Mouse (Mus musculus) hematopoietic stem cell, adult 5-6 weeks (primary cell): ENCODE data around the gene Lrrk1. TPM values are rescaled to one million over a fixed set of nuclear protein-coding genes. Genes with fewer than 3 reads are reported as not detected.

Experiments
- ATAC-seq, 2 experiments: fragments of 125-278 bp in 1 of 2; replicated peaks in 1 of 2; 2 replicates each; pipeline ENCODE4 v1.8.0; 2016 to 2017; ENCODE audit warnings: inconsistent platforms in 2 of 2, mild to moderate bottlenecking in 2 of 2, moderate number of reproducible peaks in 2 of 2, low read depth in 1 of 2, moderate TSS enrichment in 1 of 2; ENCODE audit not compliant: low FRiP score in 2 of 2, poor library complexity in 2 of 2, severe bottlenecking in 2 of 2, insufficient read depth in 1 of 2, low TSS enrichment in 1 of 2
- total RNA-seq: library from RNA; stranded (forward); fragments of 172-1452, 232-1000 nt; gene quantifications from 2 replicates; pipeline ENCODE4 v1.2.3, GENCODE M21; 2017

Gene Lrrk1
- total RNA-seq, 1 experiment from 2014 or later = 13.6 TPM

DNA sequence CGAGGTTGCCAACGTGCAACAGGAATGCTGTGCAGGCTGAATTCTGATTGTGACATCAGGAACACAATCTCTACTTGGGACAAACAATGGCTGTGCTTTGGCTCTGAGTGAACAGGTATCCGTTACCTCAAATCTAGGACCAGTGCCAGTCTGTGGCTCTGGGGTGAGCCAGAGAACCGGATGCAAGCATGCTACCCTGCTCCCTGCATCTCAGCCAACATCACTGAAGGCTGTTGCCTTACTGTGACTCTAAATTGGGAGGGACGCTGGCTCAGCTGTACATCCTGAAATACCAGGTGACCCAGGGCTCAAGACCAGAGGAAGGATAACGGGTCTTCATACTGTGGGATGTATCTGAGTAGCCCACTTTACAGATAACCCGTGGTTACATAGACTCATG is 208.4 kb downstream of the Lrrk1 start:
- peak; percentile 11 to 13; a peak in 3 of 4 replicates for ATAC-seq

DNA sequence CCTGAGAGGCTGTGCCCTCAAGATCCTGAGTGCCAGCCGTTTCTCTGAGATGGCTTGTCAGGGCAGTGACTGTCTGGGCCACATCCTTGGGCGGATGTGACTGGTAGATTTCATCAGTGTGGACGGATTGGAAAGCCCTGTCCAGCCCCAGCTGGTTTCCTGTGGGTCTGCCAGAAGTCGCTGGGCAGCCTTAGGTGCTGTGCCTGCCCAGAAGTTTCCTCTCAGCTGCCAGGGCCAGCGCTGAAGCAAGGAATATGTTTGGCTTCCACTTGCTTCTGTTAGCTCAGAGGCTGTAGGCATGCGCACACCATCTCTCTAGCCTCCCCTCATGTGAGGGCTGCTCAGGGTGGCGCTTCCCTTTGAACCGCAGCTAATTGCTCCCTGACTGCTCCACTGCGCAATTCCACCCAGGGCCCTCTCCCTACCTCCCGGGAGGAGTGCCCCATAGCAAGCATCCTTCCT is 209.0 kb downstream of the Lrrk1 start:
- peak; percentile 57 to 61 for ATAC-seq

DNA sequence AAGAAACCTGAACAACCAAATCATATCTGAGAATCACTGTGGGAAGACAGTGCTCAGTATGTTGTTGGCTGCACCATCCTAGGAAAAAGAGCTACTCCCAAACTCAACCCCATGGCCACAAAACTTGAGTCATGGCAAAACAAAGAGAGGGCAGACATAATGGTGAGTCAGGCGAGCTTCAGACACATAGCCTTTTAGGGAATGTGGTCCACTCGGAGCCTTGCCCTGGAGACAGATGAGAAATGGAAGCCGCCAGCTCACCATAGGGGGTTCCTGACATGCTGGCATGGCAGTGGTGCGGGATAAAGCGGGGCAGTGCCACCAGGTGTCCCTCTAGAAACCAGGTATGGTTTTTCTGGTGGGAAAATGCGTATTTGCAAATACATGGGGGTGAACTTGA is 210.0 kb downstream of the Lrrk1 start:
- ATAC-seq = no peak

DNA sequence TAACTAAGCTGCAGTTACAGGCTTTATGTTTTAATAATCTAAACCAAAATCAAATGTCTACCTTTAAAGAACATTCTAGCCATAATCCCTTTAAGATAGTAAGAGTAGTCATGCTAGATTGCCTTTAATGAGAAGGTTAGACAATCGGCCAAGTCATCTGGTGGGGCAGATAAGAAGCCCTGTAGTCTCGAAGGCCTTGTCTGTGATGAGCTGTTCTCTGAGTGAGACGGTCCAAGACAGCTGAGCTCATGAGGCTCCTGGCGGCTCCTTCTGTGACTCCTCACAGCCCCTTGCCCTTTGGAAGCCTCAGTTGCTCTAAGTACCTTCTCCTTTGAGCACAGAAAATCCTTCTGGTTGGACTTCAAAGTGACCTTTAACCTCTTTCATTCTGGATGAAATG is 211.2 kb downstream of the Lrrk1 start:
- no peak for ATAC-seq

Other genes starting within 250 kb of the Lrrk1 start
- gene Gm10974, start 22.4 kb downstream of the Lrrk1 start, total RNA-seq = not detected in 2 replicates
- gene Aldh1a3, start 39.2 kb upstream of the Lrrk1 start, total RNA-seq = not detected in 2 replicates